Mouse (Mus musculus) heart, postnatal 25 days (tissue): ENCODE measurements around the gene Hint3. TPM values are rescaled to one million over a fixed set of nuclear protein-coding genes. Genes with fewer than 3 reads are reported as not detected.
"Not testable (repeated sequence)": the region's sequence is repeated elsewhere in the genome, so short reads cannot be mapped to it uniquely, and the experiment has no call there.

ENCODE experiments used
- DNase-seq: peaks from one replicate; pipeline ENCODE4 v3.0.0; 2022; ENCODE audit warnings: low spot score
- intact Hi-C: fragments of 180-260 bp; cut with DNase I; formaldehyde crosslinking; loops from one replicate; pipeline ENCODE4 v1.15.1; 2025
- total RNA-seq, 2 experiments: library from RNA; stranded (reverse); gene quantifications; 2 replicates each; pipeline ENCODE4 v1.2.3; 2021

Hint3 gene
- 10 to 100 TPM; 72.9 to 77.9 TPM for total RNA-seq

DNA sequence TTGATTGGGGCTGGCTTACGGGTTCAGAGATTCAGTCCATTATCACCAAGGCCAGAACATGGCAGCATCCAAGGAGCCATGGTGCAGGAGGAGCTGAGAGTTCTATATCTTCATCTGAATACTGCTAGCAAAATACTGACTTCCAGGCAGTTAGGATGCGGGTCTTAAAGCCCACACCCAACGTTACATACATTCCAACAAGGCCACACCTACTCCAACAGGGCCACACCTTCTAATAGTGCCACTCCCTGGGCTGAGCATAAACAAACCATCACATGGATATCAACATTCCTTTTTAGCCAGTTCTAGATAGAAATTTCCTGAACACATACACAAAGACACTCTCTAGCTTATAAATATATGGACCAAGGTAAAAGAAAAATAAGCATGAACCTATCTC is at the start of gene Hint3:
TSS of gene Hint3 (minus strand) at position 120 of the 400 bp plus-strand sequence.
- intact Hi-C loops, result no loop called here
- no peak for DNase-seq

GRCm38 (mm10) chr10:30678051-30678450 is 48.6 kb upstream of the Hint3 start:
- DNase-seq, result no peak
- intact Hi-C loops, result no loop called here

- intact Hi-C loops, result no loop called here
- no peak for DNase-seq
Measured at GRCm38 (mm10) chr10:30674825-30675224, 45.4 kb upstream of the Hint3 start.

GRCm38 (mm10) chr10:30666580-30666979 is 37.1 kb upstream of the Hint3 start:
- intact Hi-C loops, result no loop called here
- no peak for DNase-seq

DNA sequence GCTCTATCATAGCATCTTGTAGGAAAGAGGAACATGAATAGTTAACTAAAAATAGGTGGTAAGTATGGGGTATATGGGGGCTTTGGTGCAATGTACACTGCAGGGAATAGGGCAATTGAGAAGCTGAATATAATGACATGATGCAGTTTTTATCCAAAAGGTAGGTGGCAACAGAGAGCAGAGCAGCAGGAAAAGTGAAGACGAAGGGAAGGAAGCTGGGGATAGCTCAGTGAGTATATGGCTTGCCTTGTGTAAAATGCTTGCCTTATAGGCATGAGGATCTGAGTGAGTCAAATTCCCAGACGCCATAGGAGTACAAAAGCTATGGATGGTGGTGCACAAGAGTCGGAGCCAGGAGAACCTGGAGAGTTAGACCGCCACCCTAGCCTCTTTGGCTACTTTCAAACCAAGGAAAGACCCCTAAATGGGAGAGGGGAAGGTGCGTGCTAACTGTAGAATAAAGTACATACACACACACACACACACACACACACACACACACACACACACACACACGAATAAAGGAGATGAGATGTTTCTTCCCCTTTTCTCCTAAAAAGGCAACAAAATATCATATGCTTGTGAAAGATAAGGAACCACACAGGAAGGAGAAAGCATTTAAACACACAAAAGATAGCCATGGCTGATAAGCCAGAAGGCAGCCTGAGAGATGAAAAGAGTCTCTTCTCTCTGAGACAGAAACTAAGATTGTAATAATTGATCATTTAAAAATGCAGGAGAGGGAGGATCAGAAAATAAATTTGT is 31.3 kb upstream of the Hint3 start:
- intact Hi-C loops, result loop anchor here (5.0 kb wide), 1 partner anchor 147 kb away; no protein-coding TSS in a partner anchor
- no peak for DNase-seq

GRCm38 (mm10) chr10:30655655-30656054 is 26.2 kb upstream of the Hint3 start:
- no peak for DNase-seq

DNA sequence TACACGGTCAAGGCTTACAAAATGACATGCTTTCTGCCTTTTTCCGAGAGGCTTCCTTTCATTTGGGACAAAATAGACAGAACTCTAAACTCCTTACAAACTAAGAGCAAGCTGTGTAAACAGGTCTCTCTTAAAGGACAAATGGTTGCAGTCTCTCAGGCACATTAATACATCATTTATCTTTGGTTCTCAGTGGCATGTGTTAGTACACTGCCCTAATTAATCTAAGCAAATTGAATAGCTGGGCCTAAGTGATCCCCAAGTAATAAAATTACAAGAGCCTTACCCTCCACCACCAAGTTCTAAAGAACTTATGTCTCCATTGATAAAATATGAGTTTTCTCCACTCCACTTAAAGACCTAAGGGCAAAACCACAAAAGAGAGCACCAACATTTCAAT is 18.2 kb upstream of the Hint3 start:
- intact Hi-C loops, result no loop called here
- DNase-seq, result no peak

More at GRCm38 (mm10) chr10:30655655-30656054, 26.2 kb upstream of the Hint3 start:
- intact Hi-C loops, result no loop called here

DNA sequence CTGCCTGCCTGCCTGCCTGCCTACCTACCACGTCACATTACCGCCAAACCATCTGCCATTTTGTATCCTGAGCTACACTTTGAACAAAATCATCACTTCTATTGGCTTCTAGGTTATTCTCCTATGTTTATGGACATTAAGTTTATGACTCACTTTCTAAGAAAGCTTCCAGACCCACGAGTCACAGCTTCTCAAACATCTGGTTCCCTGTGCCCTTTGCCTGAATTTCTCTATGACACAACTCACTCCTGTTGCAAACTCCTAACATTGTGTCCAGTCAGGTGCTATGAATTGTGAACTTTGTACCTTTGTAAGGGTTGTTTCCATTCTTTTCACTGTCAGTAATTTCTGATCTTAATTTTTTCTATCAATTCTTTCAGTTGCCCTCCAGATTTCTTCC is 8.8 kb upstream of the Hint3 start:
- intact Hi-C loops, result no loop called here
- DNase-seq, result no peak

DNA sequence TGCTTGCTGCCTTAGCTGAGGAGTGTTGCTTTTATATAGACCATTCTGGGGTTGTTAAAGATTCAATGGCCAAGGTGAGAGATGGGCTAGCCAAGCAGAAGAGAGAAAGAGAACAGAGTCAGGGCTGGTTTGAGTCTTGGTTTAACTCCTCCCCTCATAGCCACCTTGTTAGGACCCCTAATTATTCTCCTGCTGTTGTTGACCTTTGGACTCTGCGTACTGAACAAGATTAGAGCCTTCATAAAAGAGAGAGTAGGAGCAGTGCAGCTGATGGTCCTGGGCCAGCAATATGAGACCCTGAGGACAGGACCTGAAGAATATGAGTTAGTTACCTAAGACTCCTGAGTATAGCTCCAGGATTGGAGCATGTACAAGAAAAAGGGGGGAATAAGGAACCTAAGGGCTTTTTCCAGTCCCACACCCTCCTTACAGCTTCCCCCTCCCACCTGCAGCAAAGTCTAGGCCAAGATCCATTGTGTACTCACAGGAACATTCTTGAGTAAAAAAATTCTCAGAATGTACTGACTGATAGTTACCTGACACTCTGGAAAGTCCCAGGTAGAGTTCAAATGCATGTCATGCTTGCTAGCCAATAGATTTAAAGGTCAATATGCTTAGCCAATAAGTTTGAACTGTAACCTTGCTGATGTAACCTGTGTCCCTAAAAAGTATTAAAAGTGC is 7.2 kb upstream of the Hint3 start:
- DNase-seq, intact Hi-C loops: not testable (repeated sequence)

DNA sequence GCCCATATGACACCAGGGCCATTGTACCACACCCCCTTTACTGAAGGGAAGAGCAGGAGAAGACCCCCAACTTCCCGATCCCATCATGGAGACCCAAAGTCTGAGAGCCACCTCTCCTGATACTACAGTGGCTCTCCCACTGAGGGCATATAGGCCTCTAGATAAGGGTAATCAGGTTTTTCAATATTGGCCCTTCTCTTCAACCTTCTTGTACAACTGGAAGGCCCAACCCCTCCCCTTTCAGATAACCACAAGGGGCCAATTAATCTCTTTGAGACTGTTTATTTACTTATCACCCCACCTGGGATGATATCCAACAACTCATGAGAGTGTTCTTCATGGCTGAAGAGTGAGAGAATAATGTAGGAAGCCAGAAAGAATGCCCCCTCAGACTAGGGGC is 3.3 kb upstream of the Hint3 start:
- intact Hi-C loops, result no loop called here
- no peak for DNase-seq

DNA sequence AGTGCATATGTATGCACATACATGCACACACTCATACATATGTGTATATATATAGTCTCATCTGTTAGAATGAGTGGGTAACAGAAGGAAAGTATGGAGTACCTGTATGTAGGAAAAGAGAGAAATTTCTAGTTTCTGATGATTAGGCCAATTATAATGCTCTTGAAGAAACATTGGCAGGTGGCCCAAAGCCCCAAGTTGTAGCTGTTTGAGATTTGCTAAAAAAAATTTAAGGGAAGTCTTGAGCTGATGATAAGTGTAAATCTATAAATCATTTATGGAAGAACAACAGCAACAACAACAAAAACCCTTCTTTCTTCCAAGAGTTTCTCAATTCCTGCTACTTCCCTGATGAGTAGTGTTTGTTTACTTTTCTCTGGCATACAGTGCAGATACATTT is 545 bp upstream of the Hint3 start:
- no peak for DNase-seq
- intact Hi-C loops, result no loop called here

DNA sequence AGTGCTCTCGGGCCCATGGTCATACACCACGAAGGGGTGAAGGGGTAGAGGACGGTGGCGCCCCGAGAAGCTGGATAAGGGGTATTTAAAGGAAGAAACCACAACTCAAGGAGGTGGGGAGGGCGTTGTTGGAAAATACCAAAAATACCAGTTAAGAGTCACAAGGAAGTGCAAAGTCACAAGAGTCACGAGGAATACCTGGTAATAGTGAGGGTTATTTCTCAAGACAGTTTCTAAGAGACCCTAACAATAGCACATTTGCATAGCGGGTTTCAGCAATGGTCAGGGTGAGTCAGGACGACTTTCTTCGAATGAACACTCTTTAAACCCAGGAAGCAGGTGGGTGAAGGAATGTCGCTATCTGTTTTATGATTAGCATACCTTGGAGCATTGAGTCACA is 988 bp downstream of the Hint3 start:
- intact Hi-C loops, DNase-seq: not testable (repeated sequence)

DNA sequence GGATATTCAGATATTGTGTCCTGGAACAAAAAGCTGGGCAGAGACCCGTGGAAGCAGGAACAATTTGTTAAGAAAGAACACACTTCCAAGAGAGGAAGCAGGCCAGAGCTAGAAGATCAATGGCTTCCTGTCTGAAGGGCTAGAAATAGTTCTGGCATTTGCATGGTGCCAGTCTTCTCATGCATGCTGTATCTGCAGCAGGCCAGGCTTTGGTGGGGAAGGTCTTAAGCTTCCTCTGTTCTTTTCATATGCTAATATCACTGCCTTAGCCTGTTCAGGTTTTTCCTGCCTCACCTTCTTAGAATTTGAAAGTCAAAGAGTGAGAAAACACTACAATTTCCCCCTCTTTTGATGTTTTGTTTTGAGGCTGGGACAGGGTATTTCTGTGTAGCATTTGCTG is 1.9 kb downstream of the Hint3 start:
- intact Hi-C loops, result no loop called here

DNA sequence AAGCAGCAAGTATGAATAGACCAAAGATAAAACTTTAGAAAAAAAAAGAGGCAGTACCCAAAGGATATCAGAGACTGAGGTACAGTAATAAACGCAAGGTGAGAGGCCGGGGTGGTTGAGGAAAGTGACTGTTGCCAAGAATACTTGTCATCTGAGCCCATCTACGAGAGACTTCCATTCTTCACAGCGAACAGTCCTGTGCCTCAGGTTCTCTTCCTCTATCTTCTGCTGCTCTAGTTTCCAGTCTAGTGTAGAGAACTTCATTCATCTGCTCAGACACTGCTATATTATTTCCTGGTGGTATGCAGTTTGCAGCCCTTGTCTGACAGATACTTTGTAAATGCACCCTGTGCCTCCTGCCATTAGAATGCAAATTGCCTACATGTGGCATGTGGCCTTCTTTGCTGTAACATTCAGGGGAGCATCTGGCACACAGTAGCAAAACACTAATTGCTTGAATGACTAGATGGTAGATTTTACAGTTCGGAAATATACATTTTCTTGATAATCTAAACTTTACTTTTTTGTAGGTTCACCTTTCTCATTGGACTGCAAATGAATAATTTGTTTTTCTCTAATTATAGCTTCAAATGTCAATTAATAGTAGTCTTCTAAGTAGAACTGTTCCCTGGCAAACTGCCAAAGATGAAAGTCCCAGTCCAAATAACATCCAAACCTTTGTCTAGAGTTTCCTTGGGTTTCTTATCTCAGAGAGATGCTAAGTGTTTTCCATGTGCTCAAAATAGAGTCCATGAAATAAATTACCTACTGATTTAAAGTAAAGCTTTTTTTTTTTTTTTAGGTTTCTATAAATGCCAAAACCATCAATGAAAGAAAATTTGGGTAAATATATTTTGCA is 5.0 kb downstream of the Hint3 start:
- intact Hi-C loops, result no loop called here

More for the DNA sequence above, 1.9 kb downstream of the Hint3 start:
- no peak for DNase-seq

GRCm38 (mm10) chr10:30622928-30623327 is 6.5 kb downstream of the Hint3 start:
- no peak for DNase-seq
- intact Hi-C loops, result no loop called here

More for the DNA sequence above, 5.0 kb downstream of the Hint3 start:
- no peak for DNase-seq

DNA sequence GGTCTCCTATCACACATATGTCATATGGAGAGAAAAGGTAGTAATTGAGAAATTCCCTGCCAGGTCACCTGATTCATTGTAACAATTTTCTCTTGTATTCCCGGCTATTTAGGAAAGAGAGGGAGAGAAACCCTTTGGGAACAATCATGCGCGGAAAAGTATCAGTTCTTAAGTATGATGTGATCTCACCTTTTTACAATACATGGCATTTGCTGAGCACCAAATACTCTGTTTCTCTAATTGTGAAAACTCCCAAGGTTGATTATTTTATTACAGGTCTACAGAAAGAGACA is 10.6 kb downstream of the Hint3 start:
- DNase-seq, result no peak
- intact Hi-C loops, result loop anchor here (5.0 kb wide), 1 partner anchor 183 kb away; the partner anchor contains the start of gene Ncoa7

- intact Hi-C loops, result loop anchor here (5.0 kb wide), 1 partner anchor 184 kb away; the partner anchor contains the start of gene Ncoa7
- peak; percentile 98 for DNase-seq
Measured at GRCm38 (mm10) chr10:30618091-30618917, 11.1 kb downstream of the Hint3 start.

DNA sequence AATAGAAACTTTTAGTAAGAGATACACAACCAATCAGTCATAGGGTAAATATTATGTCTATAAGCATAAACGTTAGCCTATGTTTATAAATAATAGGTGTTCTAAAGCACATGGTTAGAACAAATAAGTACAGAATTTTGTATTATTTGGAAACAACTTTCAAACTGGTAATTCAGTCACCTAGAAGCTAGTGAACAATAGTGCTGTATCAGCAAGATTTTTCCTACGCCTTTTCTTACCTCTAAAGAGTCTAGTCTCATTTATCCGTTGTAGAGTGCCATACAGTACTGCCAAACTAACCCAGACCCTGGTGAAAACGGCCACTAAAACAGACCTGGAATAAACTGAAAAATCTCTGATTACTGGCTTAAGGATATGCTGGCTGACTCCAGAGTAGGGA is 16.4 kb downstream of the Hint3 start:
- no peak for DNase-seq
- intact Hi-C loops, result no loop called here

DNA sequence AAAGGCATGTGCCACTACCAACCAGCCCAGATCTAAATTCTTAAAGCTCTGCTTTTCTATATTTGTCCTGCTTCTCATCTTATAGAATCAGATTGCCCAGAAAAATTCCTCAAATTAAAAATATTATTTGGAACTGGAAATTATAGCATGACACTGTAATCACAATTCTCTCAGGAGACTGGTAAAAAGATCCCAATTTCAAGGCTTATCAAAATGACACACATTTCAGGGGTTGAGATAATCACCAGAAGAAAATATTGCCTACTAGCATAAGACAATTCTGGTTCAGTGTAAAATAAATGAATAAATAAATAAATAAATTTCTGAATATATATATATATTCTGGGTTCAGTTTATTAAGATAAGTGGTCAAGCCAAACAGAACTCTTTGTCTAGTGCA is 19.8 kb downstream of the Hint3 start:
- intact Hi-C loops, result loop anchor here (10.0 kb wide), 1 partner anchor 695 kb away; no protein-coding TSS in a partner anchor

DNA sequence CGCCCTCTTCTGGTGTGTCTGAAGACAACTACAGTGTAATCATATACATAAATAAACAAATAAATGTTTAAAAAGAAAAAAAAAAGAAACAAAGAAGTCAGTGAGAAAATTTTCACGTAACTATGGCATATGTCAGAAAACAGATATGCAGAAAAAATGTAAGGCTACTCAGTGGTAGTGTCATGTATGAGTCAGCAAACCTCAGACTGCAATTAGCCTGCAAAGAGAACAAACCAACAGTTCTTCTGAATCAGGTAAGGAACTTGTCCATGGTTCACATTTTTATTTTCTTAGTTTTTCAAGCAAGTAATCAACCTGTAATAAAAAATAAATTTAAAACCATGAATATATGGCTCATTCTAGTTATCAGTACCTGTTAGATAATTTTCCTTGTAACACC is 21.3 kb downstream of the Hint3 start:
- DNase-seq, result no peak
- intact Hi-C loops, result loop anchor here (10.0 kb wide), 1 partner anchor 697 kb away; no protein-coding TSS in a partner anchor

More for the DNA sequence above, 19.8 kb downstream of the Hint3 start:
- no peak for DNase-seq
